Mouse (Mus musculus): ENCODE results near the gene Cnbd2.

GRCm38 (mm10) chr2:156393155-156393828 is 81.2 kb downstream of the Cnbd2 start:
- TF ChIP-seq CTCF (IDR thresholded peaks at IDR 0.05; ENCODE audit: extremely low read depth, insufficient read depth, insufficient read length, insufficient replicate concordance), result no peak
- no peak for TF ChIP-seq POLR2A (IDR thresholded peaks at IDR 0.05; ENCODE audit: low read depth, low read length)

Measured in spleen, adult 2 months (tissue).